Mouse (Mus musculus) erythroid progenitor cell, adult 5-6 weeks (primary cell): ENCODE results near the gene Slc16a8. TPM values are rescaled to one million over a fixed set of nuclear protein-coding genes. Genes with fewer than 3 reads are reported as not detected.

Experiments used
- ATAC-seq: replicated peaks from 2 replicates; pipeline ENCODE4 v1.8.0; 2016; ENCODE audit warnings: moderate number of reproducible peaks, mild to moderate bottlenecking, moderate TSS enrichment, inconsistent platforms; ENCODE audit not compliant: poor library complexity, low FRiP score, severe bottlenecking
- total RNA-seq, 2 experiments: library from RNA; stranded (forward) in 1 of 2; stranded (reverse) in 1 of 2; fragments of 150-400 nt in 1 of 2; fragments of 186-747, 209-891 nt in 1 of 2; gene quantifications; 2 replicates each; pipeline versions ENCODE4 v1.2.3 to v1.2.4; 2015 to 2017; ENCODE audit warnings: low replicate concordance in 2 of 2

The Slc16a8 gene
- total RNA-seq, 2 experiments from 2014 or later: not detected

- ATAC-seq: peak; percentile 73
These were observed 29.9 kb downstream of the Slc16a8 start for GRCm38 (mm10) chr15:79224685-79225084.

- no peak for ATAC-seq
These were observed 30.9 kb downstream of the Slc16a8 start for GRCm38 (mm10) chr15:79223641-79224040.

- ATAC-seq: no peak
These were observed 35.0 kb downstream of the Slc16a8 start for GRCm38 (mm10) chr15:79219572-79219971.

GRCm38 (mm10) chr15:79216191-79216590, 38.4 kb downstream of the Slc16a8 start:
- no peak for ATAC-seq

GRCm38 (mm10) chr15:79213591-79213990, 41.0 kb downstream of the Slc16a8 start:
- ATAC-seq: no peak

- no peak for ATAC-seq
These were observed 41.7 kb downstream of the Slc16a8 start for GRCm38 (mm10) chr15:79212750-79213446.

- ATAC-seq: no peak
These were observed 44.2 kb downstream of the Slc16a8 start for GRCm38 (mm10) chr15:79210357-79210756.

- no peak for ATAC-seq
These were observed 45.7 kb downstream of the Slc16a8 start for GRCm38 (mm10) chr15:79208758-79209439.

- no peak for ATAC-seq
These were observed 46.4 kb downstream of the Slc16a8 start for GRCm38 (mm10) chr15:79208211-79208610.

GRCm38 (mm10) chr15:79202575-79202974, 52.0 kb downstream of the Slc16a8 start:
- ATAC-seq: no peak

GRCm38 (mm10) chr15:79201491-79202150, 52.9 kb downstream of the Slc16a8 start:
- ATAC-seq: no peak

Other genes starting within 250 kb of the Slc16a8 start
- 13.7 and 21.4 TPM in 2 replicates for gene H1f0, start 226.3 kb downstream of the Slc16a8 start, total RNA-seq (2015; ENCODE audit: low replicate concordance)
- 16.7 and 19.7 TPM in 2 replicates for gene H1f0, start 226.3 kb downstream of the Slc16a8 start, total RNA-seq (2017; ENCODE audit: low replicate concordance)
- not detected in 2 replicates for gene Galr3, start 212.9 kb downstream of the Slc16a8 start, total RNA-seq (2015; ENCODE audit: low replicate concordance)
- not detected in 2 replicates for gene Galr3, start 212.9 kb downstream of the Slc16a8 start, total RNA-seq (2017; ENCODE audit: low replicate concordance)
- 64.9 and 75.0 TPM in 2 replicates for gene Ankrd54, start 191.9 kb downstream of the Slc16a8 start, total RNA-seq (2015; ENCODE audit: low replicate concordance)
- 37.3 and 66.5 TPM in 2 replicates for gene Ankrd54, start 191.9 kb downstream of the Slc16a8 start, total RNA-seq (2017; ENCODE audit: low replicate concordance)
- gene Eif3l, start 179.6 kb downstream of the Slc16a8 start, total RNA-seq (2015; ENCODE audit: low replicate concordance): 50.1 and 69.2 TPM in 2 replicates
- 47.1 and 47.9 TPM in 2 replicates for gene Eif3l, start 179.6 kb downstream of the Slc16a8 start, total RNA-seq (2017; ENCODE audit: low replicate concordance)
- gene Micall1, start 145.9 kb downstream of the Slc16a8 start, total RNA-seq (2015; ENCODE audit: low replicate concordance): 0.72 TPM in 1 of 2 replicates, not detected in the other
- 1.7 and 4.1 TPM in 2 replicates for gene Micall1, start 145.9 kb downstream of the Slc16a8 start, total RNA-seq (2017; ENCODE audit: low replicate concordance)
- 15.1 and 32.7 TPM in 2 replicates for gene Polr2f, start 113.8 kb downstream of the Slc16a8 start, total RNA-seq (2015; ENCODE audit: low replicate concordance)
- gene Polr2f, start 113.8 kb downstream of the Slc16a8 start, total RNA-seq (2017; ENCODE audit: low replicate concordance): 17.0 and 20.3 TPM in 2 replicates
- gene 1700088E04Rik, start 113.5 kb downstream of the Slc16a8 start, total RNA-seq (2015; ENCODE audit: low replicate concordance): not detected in 2 replicates
- gene 1700088E04Rik, start 113.5 kb downstream of the Slc16a8 start, total RNA-seq (2017; ENCODE audit: low replicate concordance): not detected in 2 replicates
- gene Sox10, start 89.5 kb downstream of the Slc16a8 start, total RNA-seq (2015; ENCODE audit: low replicate concordance): not detected in 2 replicates
- not detected in 2 replicates for gene Sox10, start 89.5 kb downstream of the Slc16a8 start, total RNA-seq (2017; ENCODE audit: low replicate concordance)
- 2.9 and 3.4 TPM in 2 replicates for gene Pick1, start 25.6 kb downstream of the Slc16a8 start, total RNA-seq (2015; ENCODE audit: low replicate concordance)
- 1.9 TPM in 1 of 2 replicates, not detected in the other for gene Pick1, start 25.6 kb downstream of the Slc16a8 start, total RNA-seq (2017; ENCODE audit: low replicate concordance)
- not detected in 2 replicates for gene Gm49486, start 25.4 kb downstream of the Slc16a8 start, total RNA-seq (2015; ENCODE audit: low replicate concordance)
- gene Gm49486, start 25.4 kb downstream of the Slc16a8 start, total RNA-seq (2017; ENCODE audit: low replicate concordance): not detected in 2 replicates
- not detected in 2 replicates for gene Baiap2l2, start 30.8 kb upstream of the Slc16a8 start, total RNA-seq (2015; ENCODE audit: low replicate concordance)
- gene Baiap2l2, start 30.8 kb upstream of the Slc16a8 start, total RNA-seq (2017; ENCODE audit: low replicate concordance): not detected in 2 replicates
- 3.8 and 4.3 TPM in 2 replicates for gene Pla2g6, start 73.6 kb upstream of the Slc16a8 start, total RNA-seq (2015; ENCODE audit: low replicate concordance)
- 2.1 and 7.5 TPM in 2 replicates for gene Pla2g6, start 73.6 kb upstream of the Slc16a8 start, total RNA-seq (2017; ENCODE audit: low replicate concordance)
- gene Maff, start 91.9 kb upstream of the Slc16a8 start, total RNA-seq (2015; ENCODE audit: low replicate concordance): not detected in 2 replicates
- not detected in 2 replicates for gene Maff, start 91.9 kb upstream of the Slc16a8 start, total RNA-seq (2017; ENCODE audit: low replicate concordance)
- 0.84 and 3.6 TPM in 2 replicates for gene Tmem184b, start 148.8 kb upstream of the Slc16a8 start, total RNA-seq (2015; ENCODE audit: low replicate concordance)
- 0.39 TPM in 1 of 2 replicates, not detected in the other for gene Tmem184b, start 148.8 kb upstream of the Slc16a8 start, total RNA-seq (2017; ENCODE audit: low replicate concordance)
- gene Csnk1e, start 200.8 kb upstream of the Slc16a8 start, total RNA-seq (2015; ENCODE audit: low replicate concordance): 6.8 and 18.9 TPM in 2 replicates
- gene Csnk1e, start 200.8 kb upstream of the Slc16a8 start, total RNA-seq (2017; ENCODE audit: low replicate concordance): 2.1 and 2.9 TPM in 2 replicates